ENCODE assay signal across 8 mouse cellular contexts in the genomic region with DNA sequence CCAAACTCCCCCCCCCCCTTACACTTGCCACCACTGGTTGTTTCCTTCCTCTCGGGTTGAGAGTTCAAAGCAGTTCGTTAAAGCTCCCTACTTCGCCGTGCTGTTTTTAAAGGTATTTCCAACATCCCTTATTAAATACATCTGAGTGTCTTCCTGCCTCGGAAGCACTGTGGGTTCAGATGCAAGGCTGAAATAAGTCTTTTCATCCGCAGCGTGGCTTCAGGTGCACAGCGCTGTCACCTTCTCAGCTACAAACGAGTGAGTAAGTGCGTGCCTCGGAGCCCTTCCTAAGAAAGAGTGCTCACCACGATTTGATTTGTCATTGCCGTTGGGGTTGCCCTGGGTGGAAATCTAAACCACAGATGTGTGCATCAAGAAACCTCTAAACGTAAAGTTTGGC. TPM values are rescaled to one million over a fixed set of nuclear protein-coding genes. Genes with fewer than 3 reads are reported as not detected.
DNase-seq lines count a peak whose midpoint lies in the region; ATAC-seq and TF ChIP-seq lines count a peak whose summit lies in the region.

TSS of gene Lbr (minus strand) at position 266 of the 400 bp plus-strand sequence.

- peak within 1 kb of the TSS; percentile 87 for H3K4me2 ChIP-seq in forebrain, embryonic 16.5 days (ENCODE audit: low read length)
- peak within 1 kb of the TSS; percentile 81 for H3K4me2 ChIP-seq in hindbrain, embryonic 13.5 days
- peak within 1 kb of the TSS; percentile 85 for H3K4me2 ChIP-seq in liver, embryonic 14.5 days (ENCODE audit: low read depth)

- peak within 1 kb of the TSS; percentile 87 for H3K4me3 ChIP-seq in left cerebral cortex, adult 2 months
- H3K4me3 ChIP-seq in forebrain, embryonic 16.5 days (replicated peaks; ENCODE audit: low read length): peak within 1 kb of the TSS; percentile 68
- H3K4me3 ChIP-seq in hindbrain, embryonic 13.5 days: peak within 1 kb of the TSS; percentile 79
- H3K4me3 ChIP-seq in liver, embryonic 14.5 days (ENCODE audit: insufficient read depth in 1 of 2, low read depth in 2 of 2, low read length in 2 of 2): peak within 1 kb of the TSS; percentile 94 to 100
- peak within 1 kb of the TSS; percentile 77 for H3K4me3 ChIP-seq in olfactory bulb, adult 2 months (ENCODE audit: insufficient read depth, low read depth, low read length)

- TF ChIP-seq CTCF in left cerebral cortex, adult 2 months (IDR thresholded peaks at IDR 0.05): no peak
- TF ChIP-seq CTCF in liver, embryonic 14.5 days (IDR thresholded peaks at IDR 0.05; ENCODE audit: low read depth): no peak
- no peak for TF ChIP-seq CTCF in olfactory bulb, adult 2 months (IDR thresholded peaks at IDR 0.05; ENCODE audit: insufficient read depth, low read depth, low read length)

- 2% methylated on average over 14 of the region's 14 CpGs for WGBS in forebrain, embryonic 16.5 days
- WGBS in hindbrain, embryonic 13.5 days: 0% methylated on average over 14 of the region's 14 CpGs
- 1% methylated on average over 14 of the region's 14 CpGs for WGBS in liver, embryonic 14.5 days (ENCODE audit: insufficient replicate concordance)
- WGBS in olfactory bulb, adult 2 months: 2% methylated on average over 14 of the region's 14 CpGs

- H3K27me3 ChIP-seq in forebrain, embryonic 16.5 days (replicated peaks; ENCODE audit: control insufficient read depth, insufficient read depth, low read length): no peaks in the 10 kb centered on the region
- H3K27me3 ChIP-seq in hindbrain, embryonic 13.5 days: 0 out of 2 replicates have a peak, but pooled peaks cover 4% of the 10 kb centered on the region
- no peaks in the 10 kb centered on the region for H3K27me3 ChIP-seq in liver, embryonic 14.5 days (ENCODE audit: control insufficient read depth, insufficient read depth, low read length)

- no peak for DNase-seq in left cerebral cortex, adult 2 months (ENCODE audit: extremely low spot score in 1 of 2, low spot score in 2 of 2)
- DNase-seq in left cerebral cortex, adult 11 months (ENCODE audit: low spot score): no peak
- no peak for DNase-seq in adrenal gland, postnatal 10 days
- peak in 2 of 3 experiments; percentile 53 to 56 for DNase-seq in liver, embryonic 14.5 days (ENCODE audit: low read depth in 3 of 3, low spot score in 3 of 3)
- DNase-seq in cerebellum, adult 9-11 months: no peak

- ATAC-seq in forebrain, embryonic 16.5 days: peak; percentile 1; the same call in 1 of the 2 replicates
- no peak for ATAC-seq in hindbrain, embryonic 13.5 days (ENCODE audit: low FRiP score)
- peak; percentile 45; the same call in 1 of the 2 replicates for ATAC-seq in liver, embryonic 14.5 days (ENCODE audit: insufficient read depth)

- H3K27ac ChIP-seq in left cerebral cortex, adult 2 months: peak within 1 kb of the TSS; percentile 92
- peak within 1 kb of the TSS; percentile 79 for H3K27ac ChIP-seq in forebrain, embryonic 16.5 days (ENCODE audit: low read length)
- H3K27ac ChIP-seq in hindbrain, embryonic 13.5 days: peak within 1 kb of the TSS; percentile 94
- peak within 1 kb of the TSS; percentile 95 for H3K27ac ChIP-seq in liver, embryonic 14.5 days
- peak within 1 kb of the TSS; percentile 83 for H3K27ac ChIP-seq in olfactory bulb, adult 2 months (ENCODE audit: insufficient read depth, low read depth, low read length)

- H3K4me1 ChIP-seq in forebrain, embryonic 16.5 days (replicated peaks; ENCODE audit: control insufficient read depth, insufficient read depth, low read length): peaks cover 27% of the 10 kb centered on the region
- peaks cover 39% of the 10 kb centered on the region for H3K4me1 ChIP-seq in hindbrain, embryonic 13.5 days (replicated peaks)
- H3K4me1 ChIP-seq in liver, embryonic 14.5 days (replicated peaks; ENCODE audit: control insufficient read depth in 2 of 2, insufficient read depth in 2 of 2, low read length in 1 of 2): peaks cover 16 to 33% of the 10 kb centered on the region in 2 experiments
- H3K4me1 ChIP-seq in olfactory bulb, adult 2 months (ENCODE audit: control insufficient read depth, insufficient read depth, low read length): peaks cover 6% of the 10 kb centered on the region; the same call in 1 of the 2 replicates

- H3K9ac ChIP-seq in forebrain, embryonic 16.5 days (replicated peaks; ENCODE audit: low read depth, low read length): peak within 1 kb of the TSS; percentile 87
- peak within 1 kb of the TSS; percentile 91 for H3K9ac ChIP-seq in hindbrain, embryonic 13.5 days
- H3K9ac ChIP-seq in liver, embryonic 14.5 days (replicated peaks): peak within 1 kb of the TSS; percentile 98

- TF ChIP-seq POLR2A in olfactory bulb, adult 2 months (IDR thresholded peaks at IDR 0.05; ENCODE audit: insufficient read depth, low read depth, low read length): no peak

- H3K36me3 ChIP-seq in forebrain, embryonic 16.5 days (ENCODE audit: control insufficient read depth, insufficient read depth): 0 out of 2 replicates have a peak, but pooled peaks cover 2% of the 10 kb centered on the region
- no peaks in the 10 kb centered on the region for H3K36me3 ChIP-seq in hindbrain, embryonic 13.5 days
- H3K36me3 ChIP-seq in liver, embryonic 14.5 days (replicated peaks; ENCODE audit: control insufficient read depth, insufficient read depth, low read depth): peaks cover 20% of the 10 kb centered on the region

- H3K9me3 ChIP-seq in forebrain, embryonic 16.5 days (ENCODE audit: control insufficient read depth, low read length): no peaks in the 10 kb centered on the region
- no peaks in the 10 kb centered on the region for H3K9me3 ChIP-seq in hindbrain, embryonic 13.5 days
- H3K9me3 ChIP-seq in liver, embryonic 14.5 days (ENCODE audit: control insufficient read depth, low read length): no peaks in the 10 kb centered on the region

- no peak for TF ChIP-seq EP300 in liver, embryonic 14.5 days (IDR thresholded peaks at IDR 0.05; ENCODE audit: low read depth)

- intact Hi-C loops in left cerebral cortex, adult 2 months (cut with DNase I): no loop called here

RNA-seq across cellular contexts. Expression of gene Lbr, which starts in this region (rescaled TPM):
- 10 to 100 TPM; 12.6 to 15.9 TPM for total RNA-seq in left cerebral cortex, adult 2 months (2021)
- 10 to 100 TPM; 35.9 to 36.6 TPM for total RNA-seq in adrenal gland, postnatal 10 days (2021)
- polyA plus RNA-seq in forebrain, embryonic 16.5 days (2015; fragmentation: Nextera tagmentation; extraction: Ambion mirVana): 51.2 and 60.6 TPM in 2 replicates
- polyA plus RNA-seq in hindbrain, embryonic 13.5 days (2015; fragmentation: Nextera tagmentation; extraction: Ambion mirVana): 37.2 and 38.3 TPM in 2 replicates
- 55.7 and 65.7 TPM in 2 replicates for polyA plus RNA-seq in liver, embryonic 14.5 days (2012; rRNA removed)
- 259 and 284 TPM in 2 replicates for polyA plus RNA-seq in liver, embryonic 14.5 days (2014; fragmentation: Nextera tagmentation; extraction: Ambion mirVana)
- 356 TPM in 1 of 2 replicates, not detected in the other for polyA plus RNA-seq in olfactory bulb, adult 2 months (2012; ENCODE audit: insufficient read depth, insufficient read length, low replicate concordance, missing spikeins)

Comparison
In these comparisons a context has a peak if more than half of its experiments do, and no peak if none do; other contexts are left out.
1. DNase-seq: peak in liver, embryonic 14.5 days (2 of 3); none in left cerebral cortex, adult 2 months (0 of 2), left cerebral cortex, adult 11 months (single experiment), adrenal gland, postnatal 10 days (single experiment) and cerebellum, adult 9-11 months (single experiment).
2. Peak in every context shown above with its lines, with median percentiles within 50 percentile points of each other: H3K27ac ChIP-seq, H3K4me3 ChIP-seq, H3K4me2 ChIP-seq and H3K9ac ChIP-seq.